Mouse (Mus musculus) kidney, embryonic 14.5 days (tissue): Measurements from ENCODE around the gene Mpc2. TPM values are rescaled to one million over a fixed set of nuclear protein-coding genes. Genes with fewer than 3 reads are reported as not detected.

Experiments used
- ATAC-seq: fragments of 200-750 bp; cut with Nextera tagmentation; 2 replicates; pipeline ENCODE4 v1.8.0; 2017; ENCODE audit warnings: moderate number of reproducible peaks, mild to moderate bottlenecking, moderate TSS enrichment, moderate library complexity; ENCODE audit not compliant: low FRiP score, low TSS enrichment
- H3K27ac ChIP-seq: fragments of 300-500 bp; sonication (generic); 2 replicates; pipeline ENCODE4 v1.5.1; 2014; ENCODE audit warnings: low read depth, mild to moderate bottlenecking, low read length, moderate library complexity, mixed read lengths
- H3K27me3 ChIP-seq: fragments of 300-500 bp; sonication (generic); 2 replicates; pipeline ENCODE4 v1.6.1; 2014; ENCODE audit warnings: mild to moderate bottlenecking, low read length; ENCODE audit not compliant: control insufficient read depth, insufficient read depth
- H3K36me3 ChIP-seq: fragments of 300-500 bp; sonication (generic); 2 replicates; pipeline ENCODE4 v1.6.1; 2014; ENCODE audit warnings: low read length, mixed read lengths; ENCODE audit not compliant: control insufficient read depth, insufficient read depth
- H3K4me1 ChIP-seq: fragments of 300-500 bp; sonication (generic); 2 replicates; pipeline ENCODE4 v1.6.1; 2014; ENCODE audit warnings: low read length, mixed read lengths; ENCODE audit not compliant: control insufficient read depth, insufficient read depth
- H3K4me2 ChIP-seq: fragments of 300-500 bp; sonication (generic); replicated peaks from 2 replicates; pipeline ENCODE4 v1.6.1; 2014; ENCODE audit warnings: low read depth, mild to moderate bottlenecking, low read length
- H3K4me3 ChIP-seq: fragments of 300-500 bp; sonication (generic); 2 replicates; pipeline ENCODE4 v1.5.1; 2014; ENCODE audit warnings: mild to moderate bottlenecking, low read length
- H3K9ac ChIP-seq: fragments of 300-500 bp; sonication (generic); 2 replicates; pipeline ENCODE4 v1.6.1; 2014; ENCODE audit warnings: low read depth, mild to moderate bottlenecking, low read length, moderate library complexity
- H3K9me3 ChIP-seq: fragments of 300-500 bp; sonication (generic); 2 replicates; pipeline ENCODE4 v1.6.1; 2016; ENCODE audit warnings: low read length; ENCODE audit not compliant: control insufficient read depth
- WGBS: fragments of 180-500 bp; shearing (Covaris S2); extraction: QIAGEN DNeasy Blood & Tissue Kit; methylation state at CpG from one replicate; pipeline ENCODE4 v1.1.7; 2014; 5-methylcytosine and 5-hydroxymethylcytosine counted together
- polyA plus RNA-seq: library from polyadenylated mRNA; unstranded; fragments of >200 nt; fragmentation: Nextera tagmentation; extraction: Ambion mirVana; gene quantifications from 2 replicates; pipeline ENCODE4 v1.2.1, GENCODE M21; 2014

Mpc2 gene
- polyA plus RNA-seq, 1 experiment from 2014 or later = 212 TPM

DNA sequence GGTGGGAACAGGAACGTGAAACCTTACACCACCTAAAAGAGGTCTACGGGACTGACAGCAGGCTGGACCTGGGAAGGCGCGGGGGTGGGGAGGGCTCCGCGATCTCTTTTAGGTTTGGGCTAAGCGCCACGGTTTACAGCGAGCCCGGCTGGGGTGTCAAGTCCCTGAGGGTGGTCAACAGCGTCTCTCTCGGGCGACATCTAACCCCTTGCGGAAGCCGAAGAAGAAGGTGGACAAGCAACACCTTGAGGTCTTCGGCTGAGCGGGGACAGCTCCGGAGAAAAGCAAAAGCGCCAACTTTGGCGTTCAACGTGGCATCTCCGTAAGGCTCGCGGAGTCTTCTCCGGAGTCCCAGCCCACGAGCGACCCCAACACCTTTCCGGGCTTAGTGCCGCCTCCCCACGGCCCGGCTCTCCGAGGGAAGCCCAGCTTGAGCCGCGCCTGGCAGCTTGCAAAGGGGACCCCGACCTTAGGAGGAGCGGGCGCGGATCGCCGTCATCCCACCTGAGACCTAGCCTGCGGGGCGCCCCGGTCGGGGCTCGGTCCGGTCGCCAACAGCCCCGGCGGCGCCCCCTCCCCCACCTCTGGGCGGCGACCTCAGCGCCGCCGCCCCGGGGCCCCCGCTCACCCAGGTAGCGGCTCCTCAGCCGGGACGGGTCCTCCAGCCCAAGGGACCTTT lies 795 bp upstream of the Mpc2 start:
- under 1% methylated on average over 48 of the region's 60 CpGs for WGBS
- peak; percentile 10; the same call in 1 of the 2 replicates for ATAC-seq
- peaks cover 3% of the 10 kb centered on the region; the same call in 1 of the 2 replicates for H3K4me1 ChIP-seq
- H3K4me2 ChIP-seq = peak overlapping the region; percentile 81
- no peaks in the 10 kb centered on the region for H3K9me3 ChIP-seq
- H3K36me3 ChIP-seq = no peaks in the 10 kb centered on the region
- peak overlapping the region; percentile 96 for H3K4me3 ChIP-seq
- peak overlapping the region; percentile 83 for H3K9ac ChIP-seq
- peak overlapping the region; percentile 96 for H3K27ac ChIP-seq
- no peaks in the 10 kb centered on the region for H3K27me3 ChIP-seq

DNA sequence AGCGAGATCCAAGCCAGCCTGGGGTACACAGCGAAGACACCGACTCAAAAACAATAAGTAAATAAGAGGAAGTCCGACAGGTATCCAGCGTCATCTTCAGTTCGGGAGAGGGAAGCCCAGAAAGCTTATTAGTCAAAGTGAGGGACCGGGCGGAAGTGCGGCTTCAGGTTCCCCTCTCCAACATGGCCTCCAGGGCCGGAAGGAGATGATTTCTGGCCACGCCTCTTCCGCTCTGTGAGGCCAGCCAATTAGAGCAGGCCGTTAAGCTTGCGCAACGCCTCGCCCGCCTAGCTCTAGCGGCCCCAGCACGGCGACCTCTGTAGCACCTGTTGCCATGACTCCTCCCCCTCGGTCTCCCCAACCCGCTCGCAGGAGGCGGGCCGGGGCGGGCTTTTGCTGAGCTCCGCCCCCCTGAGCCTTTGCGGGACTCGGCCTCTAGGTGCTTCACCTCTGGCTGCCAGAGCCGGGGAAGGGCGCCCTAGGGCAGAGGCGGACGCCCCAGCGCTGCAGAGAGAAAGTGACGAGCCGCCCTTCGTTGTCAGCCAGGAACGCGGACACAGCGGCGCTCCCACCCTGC lies 452 bp downstream of the Mpc2 start:
- H3K36me3 ChIP-seq = no peaks in the 10 kb centered on the region
- H3K27me3 ChIP-seq = no peaks in the 10 kb centered on the region
- H3K4me2 ChIP-seq = peak overlapping the region; percentile 81
- under 1% methylated on average over 41 of the region's 41 CpGs for WGBS
- H3K9me3 ChIP-seq = no peaks in the 10 kb centered on the region
- H3K9ac ChIP-seq = peak overlapping the region; percentile 83
- H3K4me3 ChIP-seq = peak overlapping the region; percentile 96
- H3K4me1 ChIP-seq = peaks cover 3% of the 10 kb centered on the region; the same call in 1 of the 2 replicates
- peak overlapping the region; percentile 96 for H3K27ac ChIP-seq
- peak; percentile 97 for ATAC-seq

DNA sequence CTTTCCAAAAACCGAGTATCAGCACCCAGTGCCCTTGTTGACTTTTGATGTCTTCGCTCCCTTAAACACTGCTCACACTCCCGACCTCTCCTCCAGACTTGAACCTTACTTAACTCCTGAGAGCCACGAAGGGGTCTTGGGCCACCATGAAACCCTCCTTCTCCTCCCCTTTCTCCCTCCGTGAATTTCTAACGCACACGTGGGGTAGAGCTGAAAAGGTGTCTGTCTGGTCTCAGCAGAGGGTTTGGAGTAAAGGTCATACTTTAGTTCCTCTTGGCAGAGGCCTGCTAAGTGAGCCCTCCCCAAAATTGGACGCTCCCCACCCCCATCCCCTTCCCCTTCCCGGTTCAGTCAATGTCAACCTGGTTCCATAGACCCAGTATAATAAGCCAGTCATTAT lies 1.2 kb downstream of the Mpc2 start:
- Histone ChIP-seq H3K9ac (peak overlapping the region; percentile 78), H3K27me3 (no peaks in the 10 kb centered on the region), H3K36me3 (no peaks in the 10 kb centered on the region), H3K4me1 (peaks cover 3% of the 10 kb centered on the region; the same call in 1 of the 2 replicates), H3K27ac (peak overlapping the region; percentile 67), H3K4me3 (peak overlapping the region; percentile 96), H3K9me3 (no peaks in the 10 kb centered on the region), H3K4me2 (peak overlapping the region; percentile 77)
- WGBS = 3% methylated on average over 9 of the region's 9 CpGs
- no peak for ATAC-seq

GRCm38 (mm10) chr1:165462861-165463260 lies 2.4 kb downstream of the Mpc2 start:
- Histone ChIP-seq H3K9me3 (no peaks in the 10 kb centered on the region), H3K27me3 (no peaks in the 10 kb centered on the region), H3K4me1 (peaks cover 3% of the 10 kb centered on the region; the same call in 1 of the 2 replicates), H3K4me3 (no peak overlapping the region), H3K9ac (no peak overlapping the region), H3K27ac (no peak overlapping the region), H3K4me2 (no peak overlapping the region), H3K36me3 (no peaks in the 10 kb centered on the region)
- 88% methylated on average over 1 of the region's 1 CpGs for WGBS
- ATAC-seq = no peak

DNA sequence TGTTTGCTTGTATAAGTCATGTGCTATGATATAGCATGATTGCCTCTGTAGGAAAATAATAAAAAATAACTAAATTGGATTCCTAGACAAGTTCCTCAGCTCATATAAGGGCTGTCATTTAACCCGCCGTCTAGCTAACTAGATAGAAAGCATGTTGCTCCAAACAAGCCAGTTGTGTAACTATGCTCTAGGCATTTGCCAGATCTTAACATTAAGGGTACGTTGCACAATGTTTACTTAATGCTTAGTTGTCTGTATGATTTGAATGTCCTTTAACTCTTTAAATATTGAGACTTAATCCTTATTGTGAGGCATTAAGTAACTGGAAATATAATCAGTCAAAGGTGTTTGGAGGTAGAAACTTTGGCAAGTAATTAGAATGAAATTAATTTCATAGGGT lies 4.1 kb downstream of the Mpc2 start:
- Histone ChIP-seq H3K27me3 (no peaks in the 10 kb centered on the region), H3K27ac (no peak overlapping the region), H3K9me3 (no peaks in the 10 kb centered on the region), H3K4me1 (peaks cover 3% of the 10 kb centered on the region; the same call in 1 of the 2 replicates), H3K9ac (no peak overlapping the region), H3K4me3 (no peak overlapping the region), H3K36me3 (no peaks in the 10 kb centered on the region), H3K4me2 (no peak overlapping the region)
- ATAC-seq = no peak
- WGBS = 95% methylated on average over 3 of the region's 3 CpGs

DNA sequence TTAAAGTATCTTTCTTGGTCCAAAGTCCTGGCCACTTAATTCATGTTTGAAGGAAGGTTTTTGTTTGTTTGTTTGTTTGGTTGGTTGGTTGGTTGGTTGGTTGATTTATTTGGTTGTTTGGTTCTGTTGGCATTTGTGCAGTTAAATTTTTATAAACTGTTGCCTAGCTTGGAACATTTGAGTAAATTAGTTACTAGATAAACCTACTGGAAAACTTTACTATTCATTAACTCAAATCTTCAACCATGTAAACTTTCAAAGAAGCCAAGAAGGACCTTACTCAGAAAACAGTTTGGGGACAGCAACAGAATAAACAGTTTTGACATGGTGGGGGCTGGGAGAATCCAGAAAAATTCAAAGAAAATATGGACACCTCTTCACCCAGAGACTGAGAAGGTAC lies 8.5 kb downstream of the Mpc2 start:
- Histone ChIP-seq H3K27ac (peak overlapping the region; percentile 70; the same call in 1 of the 2 replicates), H3K9me3 (no peaks in the 10 kb centered on the region), H3K4me2 (no peak overlapping the region; the same call in 1 of the 2 replicates), H3K36me3 (no peaks in the 10 kb centered on the region), H3K27me3 (no peaks in the 10 kb centered on the region), H3K9ac (no peak overlapping the region), H3K4me3 (no peak overlapping the region), H3K4me1 (no peaks in the 10 kb centered on the region)
- ATAC-seq = no peak

- Histone ChIP-seq H3K9ac (no peak overlapping the region), H3K4me3 (no peak overlapping the region), H3K27me3 (no peaks in the 10 kb centered on the region), H3K4me1 (no peaks in the 10 kb centered on the region), H3K4me2 (no peak overlapping the region), H3K27ac (peak overlapping the region; percentile 70), H3K36me3 (no peaks in the 10 kb centered on the region), H3K9me3 (no peaks in the 10 kb centered on the region)
- no peak for ATAC-seq
Observed at GRCm38 (mm10) chr1:165469717-165470116, 9.3 kb downstream of the Mpc2 start.

GRCm38 (mm10) chr1:165471490-165471889 lies 11.1 kb downstream of the Mpc2 start:
- Histone ChIP-seq H3K36me3 (no peaks in the 10 kb centered on the region), H3K27ac (no peak overlapping the region), H3K4me1 (no peaks in the 10 kb centered on the region), H3K27me3 (no peaks in the 10 kb centered on the region), H3K4me3 (no peak overlapping the region), H3K9ac (no peak overlapping the region), H3K9me3 (no peaks in the 10 kb centered on the region), H3K4me2 (no peak overlapping the region)
- no peak for ATAC-seq
- 86% methylated on average over 1 of the region's 1 CpGs for WGBS

- 93% methylated on average over 8 of the region's 8 CpGs for WGBS
- no peaks in the 10 kb centered on the region for H3K9me3 ChIP-seq
- H3K9ac ChIP-seq = no peak within 1 kb of the TSS
- no peaks in the 10 kb centered on the region for H3K4me1 ChIP-seq
- no peak within 1 kb of the TSS for H3K4me2 ChIP-seq
- no peak within 1 kb of the TSS for H3K27ac ChIP-seq
- H3K4me3 ChIP-seq = no peak within 1 kb of the TSS
- ATAC-seq = no peak
- H3K36me3 ChIP-seq = peaks cover 12% of the 10 kb centered on the region; the same call in 1 of the 2 replicates
- no peaks in the 10 kb centered on the region for H3K27me3 ChIP-seq
Observed at GRCm38 (mm10) chr1:165484688-165485233, 24.3 kb downstream of the Mpc2 start, which contains the start of gene Adcy10. Gene Adcy10, plus strand, starts transcription at chr1:165485183.
